Mouse (Mus musculus) monocyte, adult 59 days (primary cell): ENCODE results near the gene Lmln. TPM values are rescaled to one million over a fixed set of nuclear protein-coding genes. Genes with fewer than 3 reads are reported as not detected.

Source experiments
- total RNA-seq, 2 experiments: library from RNA; stranded (reverse); gene quantifications; one replicate each; pipeline ENCODE4 v1.2.4; 2023

The Lmln gene
- 1 to 10 TPM; 1.6 TPM for total RNA-seq

GRCm38 (mm10) chr16:33062024-33062681 lies at the start of gene Lmln:
Gene Lmln, plus strand, starts transcription at chr16:33062521.

GRCm38 (mm10) chr16:33056095-33056785 lies 6.1 kb upstream of the Lmln start, which contains the start of the genes Iqcg and Rpl35a:
Gene Iqcg, minus strand, starts transcription at chr16:33056218.
Gene Rpl35a, plus strand, starts transcription at chr16:33056453.

Other genes with a start within 250 kb of the Lmln start
- gene Fyttd1, start 185.0 kb upstream of the Lmln start, total RNA-seq, result 10 to 100 TPM; 31.6 to 33.3 TPM
- 10 to 100 TPM; 31.8 to 32.7 TPM for gene Rubcn, start 184.8 kb upstream of the Lmln start, total RNA-seq
- gene Lrch3, start 148.4 kb upstream of the Lmln start, total RNA-seq, result 10 to 100 TPM; 52.0 to 57.2 TPM
- gene Iqcg, start 6.3 kb upstream of the Lmln start, total RNA-seq, result not detected
- 100 to 1,000 TPM; 675 to 776 TPM for gene Rpl35a, start 6.1 kb upstream of the Lmln start, total RNA-seq
- gene Osbpl11, start 122.5 kb downstream of the Lmln start, total RNA-seq, result 10 to 100 TPM; 32.4 to 33.3 TPM
- gene Snx4, start 188.9 kb downstream of the Lmln start, total RNA-seq, result 10 to 100 TPM; 34.3 to 39.0 TPM